Mouse (Mus musculus) brain, embryonic 14.5 days (tissue): ENCODE data around the gene Plekhg5.

Experiments used
- CTCF ChIP-seq: fragments of 200-500 bp; IDR thresholded peaks from 2 replicates; pipeline ENCODE4 v1.5.1; 2012; ENCODE audit warnings: inconsistent platforms, mild to moderate bottlenecking, moderate library complexity, borderline replicate concordance; ENCODE audit not compliant: insufficient read depth, insufficient read length; ENCODE audit errors: extremely low read depth
- POLR2A ChIP-seq: fragments of 200-500 bp; IDR thresholded peaks from 2 replicates; pipeline ENCODE4 v1.6.1; 2012; ENCODE audit warnings: mild to moderate bottlenecking, inconsistent platforms, borderline replicate concordance; ENCODE audit not compliant: poor library complexity, insufficient read depth, insufficient read length, severe bottlenecking; ENCODE audit errors: extremely low read depth

DNA sequence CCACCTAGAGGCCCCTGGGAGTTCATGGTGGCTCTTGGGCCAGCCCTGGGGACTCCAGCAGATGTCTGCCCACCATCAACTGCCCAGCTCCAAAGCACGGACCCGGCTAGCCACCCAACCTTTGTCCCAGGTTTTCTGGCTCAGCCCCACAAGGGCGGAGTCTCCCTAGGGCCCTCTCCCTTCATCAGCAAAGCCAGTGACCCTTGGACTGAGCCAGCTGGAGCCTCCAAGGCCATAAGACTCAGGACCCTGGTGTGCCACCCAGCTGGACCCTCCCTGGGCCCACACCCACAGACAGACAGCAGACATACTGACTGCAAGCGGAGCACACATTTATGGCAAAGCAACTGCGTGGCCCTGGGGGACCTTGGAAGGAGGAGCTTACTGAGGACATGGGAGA lies 56.5 kb downstream of the Plekhg5 start:
- TF ChIP-seq POLR2A, result no peak
- TF ChIP-seq CTCF, result no peak
